Mouse (Mus musculus) monocyte, adult 5-6 weeks (primary cell): Measurements from ENCODE around the gene Pofut2. TPM values are rescaled to one million over a fixed set of nuclear protein-coding genes. Genes with fewer than 3 reads are reported as not detected.
A peak's percentile ranks its signal among the peaks of the same experiment; 100 is the strongest.

Source experiments
- ATAC-seq: fragments of 153-309, 156-312 bp; replicated peaks from 2 replicates; pipeline ENCODE4 v1.8.0; 2017; ENCODE audit warnings: mild to moderate bottlenecking; ENCODE audit not compliant: low TSS enrichment, insufficient number of reproducible peaks, severe bottlenecking, poor library complexity, low FRiP score
- total RNA-seq: library from RNA; stranded (forward); fragments of 200-1000, 200-491, 200-594 nt; gene quantifications from 3 replicates; pipeline ENCODE4 v1.2.3, GENCODE M21; 2017

Gene Pofut2
- 16.3 to 29.2 TPM (median 21.8 TPM) in 3 replicates for total RNA-seq

DNA sequence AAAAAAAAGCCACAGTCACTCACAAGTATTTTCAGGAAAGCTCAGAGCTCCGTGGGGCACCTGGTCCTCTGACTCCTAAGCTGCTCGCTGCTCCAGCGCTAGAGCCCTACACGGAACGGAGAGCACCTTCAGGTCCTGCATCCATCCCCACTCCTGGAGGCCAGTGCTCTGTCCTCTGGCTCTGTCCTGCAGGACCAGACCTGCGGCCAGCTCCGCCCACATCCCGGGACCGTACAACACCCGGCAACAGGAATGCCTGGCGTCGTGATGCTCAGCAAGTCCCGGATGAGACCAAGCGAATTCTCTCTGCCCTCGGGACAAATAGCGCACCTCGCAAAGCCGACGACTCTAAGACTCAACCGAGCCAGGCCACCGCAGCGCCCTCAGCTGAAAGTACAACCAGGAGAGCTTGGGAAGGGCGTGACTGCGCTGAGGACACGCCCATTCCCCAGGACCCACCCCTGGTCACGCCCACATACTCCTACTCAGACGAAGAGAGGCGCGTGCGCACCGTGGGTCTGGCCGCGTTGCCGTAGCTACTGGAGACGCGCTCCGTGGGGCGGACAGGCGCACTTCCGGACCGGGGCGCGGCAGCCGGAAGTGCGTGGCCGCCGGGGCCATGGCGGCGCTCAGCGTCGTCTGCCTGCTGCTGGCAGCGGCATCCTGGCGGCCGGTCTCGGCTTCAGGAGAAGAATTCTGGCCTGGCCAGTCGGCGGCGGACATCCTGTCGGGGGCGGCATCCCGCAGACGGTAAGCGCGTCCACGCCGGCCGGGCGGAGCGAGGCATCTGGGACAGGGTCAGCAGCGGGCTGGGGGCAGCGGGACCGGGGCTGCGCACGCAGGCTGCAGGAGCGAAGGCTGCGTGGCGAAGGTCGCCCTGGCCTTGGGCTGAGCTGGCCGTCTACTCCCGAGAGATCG lies at the start of gene Pofut2:
Pofut2 (plus strand) TSS at position 515 of the 918 bp plus-strand sequence.
- peak; percentile 96 for ATAC-seq

DNA sequence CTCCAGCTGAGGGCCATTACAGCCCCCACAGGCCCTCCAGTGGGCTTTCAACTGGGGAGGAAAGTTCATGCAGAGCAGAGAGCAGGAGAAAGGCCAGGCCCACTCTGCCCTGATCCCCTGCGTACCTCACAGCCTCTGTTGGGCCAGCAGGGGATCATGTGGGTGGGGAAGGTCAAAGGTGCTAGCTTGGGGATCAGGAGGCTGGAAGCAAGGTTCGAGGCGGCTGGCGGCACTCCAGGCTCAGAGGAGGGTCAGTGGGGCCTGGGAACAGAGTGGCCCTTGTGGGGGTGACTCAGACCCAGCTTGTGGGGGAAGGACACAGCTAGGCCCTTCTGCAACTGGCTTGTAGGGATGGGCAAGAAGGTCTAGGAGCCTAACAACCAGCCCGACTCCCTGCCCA lies 49.8 kb upstream of the Pofut2 start:
- no peak for ATAC-seq

DNA sequence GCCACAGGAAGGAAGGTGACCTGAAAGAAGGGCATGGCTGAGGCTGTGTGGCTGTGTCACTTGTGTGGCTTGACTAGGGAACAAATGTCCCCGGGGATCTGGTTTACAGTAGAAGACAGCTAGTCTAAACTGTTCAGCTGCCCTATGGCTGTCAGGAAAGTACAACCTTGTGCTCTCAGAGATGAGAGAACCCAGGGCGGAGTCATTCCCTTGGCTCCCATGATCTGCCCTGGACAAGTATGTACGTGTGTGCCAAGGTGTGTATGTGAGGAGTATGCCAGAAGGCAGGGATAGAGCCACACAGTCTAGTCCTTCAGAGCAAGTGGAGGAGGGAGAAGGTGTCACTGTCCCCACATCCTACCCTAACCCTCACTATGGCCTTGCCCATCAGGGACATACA lies 48.4 kb upstream of the Pofut2 start:
- no peak for ATAC-seq

DNA sequence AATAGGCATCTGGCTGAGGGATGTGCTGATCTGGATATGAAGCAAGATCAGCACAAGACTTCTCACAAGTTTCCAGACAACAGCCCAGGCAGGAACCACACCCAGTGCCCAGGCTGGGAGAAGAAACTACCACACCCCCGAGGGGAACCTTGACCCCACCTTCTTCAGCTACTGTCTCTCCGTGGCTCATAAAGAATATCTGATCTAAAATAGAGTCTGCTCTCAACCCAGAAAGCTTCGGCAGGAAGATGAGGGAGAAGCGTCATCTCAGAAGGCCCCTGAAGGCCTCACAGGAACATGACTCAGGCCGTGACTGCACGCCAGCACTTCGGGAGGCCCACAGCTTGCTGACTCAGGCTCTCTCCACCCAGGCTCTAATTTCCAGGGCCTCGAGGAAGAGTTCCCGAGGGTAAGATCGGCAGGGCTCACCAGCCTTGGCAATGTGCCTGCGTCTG lies 47.9 kb upstream of the Pofut2 start:
- no peak for ATAC-seq

DNA sequence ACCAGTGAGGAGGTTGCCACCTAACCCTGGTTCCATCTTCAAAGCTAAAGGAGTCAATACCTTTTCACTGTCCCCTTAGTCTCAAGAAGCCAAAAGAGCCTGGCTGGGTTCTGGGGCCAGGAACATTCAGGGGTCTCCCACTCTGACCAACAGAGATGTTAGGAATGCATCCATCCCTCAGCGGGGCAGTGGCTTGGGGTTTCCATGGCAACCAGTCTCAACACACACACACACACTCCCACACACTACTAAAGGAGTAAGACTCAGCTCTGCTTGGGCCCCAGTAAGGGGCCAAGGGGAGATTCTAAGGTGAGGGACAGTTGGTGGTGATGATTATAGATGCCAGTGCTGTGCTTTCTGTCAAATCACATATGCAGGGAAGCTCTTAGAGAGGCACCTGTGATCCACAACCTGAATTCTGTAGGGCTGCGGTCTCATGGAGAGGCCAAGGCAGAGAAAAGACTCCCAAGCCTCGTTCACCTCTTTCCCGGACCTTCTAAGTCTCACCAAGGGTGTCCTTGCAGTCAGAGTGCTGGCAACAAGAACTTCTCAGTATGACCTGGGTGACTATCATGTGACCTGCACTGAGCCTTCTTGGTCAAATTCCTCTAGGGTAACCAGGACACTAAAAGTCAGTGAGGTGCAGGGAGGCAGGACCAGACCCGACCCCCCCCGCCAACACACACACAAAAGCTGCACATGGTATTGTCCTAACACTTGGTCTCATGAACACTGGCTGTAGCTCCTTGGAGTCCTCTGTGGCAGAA lies 46.5 kb upstream of the Pofut2 start:
- no peak for ATAC-seq

DNA sequence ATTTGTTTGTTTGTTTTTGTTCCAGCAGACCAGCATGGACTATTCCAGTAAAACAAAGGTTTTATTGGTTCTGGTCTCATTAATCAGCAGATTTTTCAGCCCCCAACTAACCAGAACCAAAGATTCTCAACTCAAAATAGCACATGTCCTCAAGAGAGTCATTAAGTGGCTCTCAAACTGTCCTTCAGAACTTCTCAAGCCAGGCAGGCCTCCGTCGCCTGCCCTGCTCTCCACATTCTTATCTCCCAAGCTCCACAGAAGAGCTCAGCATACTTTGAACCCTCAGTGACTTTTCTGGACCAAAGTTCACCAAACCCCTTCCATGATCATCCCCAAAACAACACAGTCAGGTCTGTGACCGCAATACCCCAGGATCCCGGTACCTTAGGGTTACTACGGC lies 45.5 kb upstream of the Pofut2 start:
- no peak for ATAC-seq

DNA sequence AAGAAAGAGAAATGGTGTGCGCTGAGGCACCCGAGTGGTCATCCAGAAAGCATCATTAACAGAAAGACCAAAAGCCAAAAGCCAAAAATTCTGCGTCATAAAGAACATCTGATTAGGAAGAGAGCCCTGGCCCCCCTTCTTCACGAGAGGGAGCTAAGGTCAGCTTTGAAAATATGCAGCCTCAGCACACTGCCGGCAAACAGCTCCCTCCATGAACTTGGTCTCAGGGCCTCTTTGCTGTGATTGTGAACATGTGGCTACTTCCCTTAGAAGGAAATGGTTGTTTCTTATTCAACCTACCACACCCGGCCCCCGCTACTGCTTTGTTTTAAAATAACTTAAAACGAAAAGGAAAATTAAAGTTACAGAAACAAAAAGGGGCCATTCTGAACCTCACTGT lies 44.4 kb upstream of the Pofut2 start:
- ATAC-seq = no peak

DNA sequence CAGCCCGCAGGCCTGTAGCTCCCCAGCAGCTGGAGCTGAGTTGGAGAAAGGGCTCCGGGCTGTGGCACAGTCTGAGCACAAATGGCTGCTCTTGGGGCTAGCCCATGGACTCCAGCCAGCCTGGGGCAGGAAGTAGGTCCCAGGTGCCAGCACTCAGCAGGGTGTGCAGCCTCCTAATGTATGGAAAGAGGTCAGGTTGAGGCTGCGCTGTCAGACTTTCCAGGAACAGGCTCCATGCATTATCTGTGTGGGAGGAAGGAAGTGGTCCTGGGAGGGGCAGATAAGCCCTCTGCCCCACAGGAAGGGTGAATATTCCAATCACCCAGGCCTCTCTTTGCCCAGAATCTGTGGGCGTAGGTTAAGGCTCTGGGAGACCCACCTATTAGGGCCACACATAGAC lies 43.4 kb upstream of the Pofut2 start:
- ATAC-seq = no peak

DNA sequence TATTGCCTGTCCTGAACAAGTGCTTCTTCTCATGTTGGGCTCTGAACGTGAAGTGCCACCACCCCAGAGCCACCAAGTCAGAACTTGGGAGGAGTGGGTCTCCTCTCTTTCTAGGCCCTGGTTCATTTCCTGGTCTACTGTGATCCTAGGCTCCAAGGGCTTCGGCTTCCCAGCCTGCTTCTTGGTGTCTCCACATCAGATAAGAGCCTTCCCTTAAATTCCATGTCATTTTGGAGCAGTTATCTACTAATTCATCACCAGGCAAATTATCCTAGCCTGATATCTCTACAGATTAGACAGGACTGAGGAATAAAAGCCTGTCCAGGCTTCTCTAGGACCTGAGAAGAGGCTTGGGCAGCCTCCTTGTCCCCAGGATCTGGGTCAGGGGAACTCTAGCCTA lies 42.7 kb upstream of the Pofut2 start:
- ATAC-seq = no peak

DNA sequence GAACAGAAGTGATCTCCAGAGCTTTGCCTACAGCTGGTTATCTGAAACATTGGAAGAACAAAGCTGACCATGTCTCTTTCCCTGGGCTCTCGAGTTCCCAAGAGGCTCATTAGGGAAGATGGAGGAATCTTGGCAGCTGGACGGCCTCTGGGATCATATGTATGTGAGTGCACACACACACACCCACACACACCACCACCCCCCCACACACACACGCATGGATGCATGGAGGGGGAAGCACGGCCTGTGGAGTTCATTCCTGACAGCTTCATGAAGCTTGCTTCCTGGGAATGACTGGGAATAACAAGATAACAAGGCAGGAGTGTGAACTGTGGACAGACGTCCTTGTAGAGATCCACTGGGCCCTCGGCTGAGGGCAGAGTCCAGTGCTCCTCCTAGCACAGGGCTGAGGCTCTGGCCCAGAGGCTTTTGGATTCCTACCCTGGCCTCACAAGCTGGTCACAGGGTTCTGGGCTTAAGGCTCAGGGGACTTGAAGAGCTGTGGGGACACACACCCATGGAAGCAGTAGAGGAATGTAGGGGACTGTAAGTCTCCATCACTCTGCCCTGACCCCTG lies 41.8 kb upstream of the Pofut2 start:
- no peak for ATAC-seq

DNA sequence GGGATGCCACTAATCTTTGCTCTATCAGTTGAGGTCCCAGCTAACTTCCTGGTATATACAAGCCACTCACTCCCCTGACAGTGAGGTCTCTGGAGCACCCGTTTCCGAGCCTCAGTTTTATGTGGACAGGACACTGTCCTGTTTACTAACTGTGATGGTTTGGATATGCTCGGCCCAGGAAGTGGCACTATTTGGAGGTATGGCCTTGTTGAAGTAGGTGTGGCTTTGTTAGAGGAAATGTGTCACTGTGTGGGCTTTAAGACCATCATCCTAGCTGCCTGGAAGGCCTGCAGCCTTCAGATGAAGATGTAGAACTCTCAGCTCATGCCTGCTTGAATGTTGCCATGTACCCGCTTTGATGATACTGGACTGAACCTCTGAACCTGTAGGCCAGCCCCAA lies 41.0 kb upstream of the Pofut2 start:
- ATAC-seq = no peak

DNA sequence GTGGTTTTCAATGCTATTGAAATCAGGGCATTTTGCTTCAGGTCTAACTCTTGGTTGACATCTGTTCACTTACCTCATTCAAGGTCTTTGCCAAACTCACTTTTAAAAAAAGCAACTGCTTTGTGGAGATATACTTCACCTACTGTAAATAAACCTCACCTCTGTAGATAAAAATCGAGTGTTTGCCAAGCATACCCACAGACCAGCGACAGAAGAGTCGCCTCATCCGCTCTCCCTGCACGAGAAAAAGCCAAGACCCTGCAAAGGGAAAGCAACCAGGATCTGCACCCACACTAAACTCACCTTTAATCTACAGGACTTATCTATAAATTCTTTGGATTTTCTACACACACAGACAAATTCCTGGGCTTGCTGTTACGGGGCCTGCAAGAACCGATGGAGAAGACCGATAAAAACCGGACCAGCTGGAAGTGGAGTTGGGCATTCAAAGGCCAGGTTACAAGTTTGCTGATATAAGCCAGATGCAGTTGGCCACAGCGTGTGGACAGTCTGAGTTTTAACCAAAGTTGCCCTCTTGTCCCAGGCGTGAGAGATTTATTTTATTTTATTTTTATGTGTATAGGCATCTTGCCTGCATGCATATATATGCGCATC lies 39.5 kb upstream of the Pofut2 start:
- no peak for ATAC-seq

DNA sequence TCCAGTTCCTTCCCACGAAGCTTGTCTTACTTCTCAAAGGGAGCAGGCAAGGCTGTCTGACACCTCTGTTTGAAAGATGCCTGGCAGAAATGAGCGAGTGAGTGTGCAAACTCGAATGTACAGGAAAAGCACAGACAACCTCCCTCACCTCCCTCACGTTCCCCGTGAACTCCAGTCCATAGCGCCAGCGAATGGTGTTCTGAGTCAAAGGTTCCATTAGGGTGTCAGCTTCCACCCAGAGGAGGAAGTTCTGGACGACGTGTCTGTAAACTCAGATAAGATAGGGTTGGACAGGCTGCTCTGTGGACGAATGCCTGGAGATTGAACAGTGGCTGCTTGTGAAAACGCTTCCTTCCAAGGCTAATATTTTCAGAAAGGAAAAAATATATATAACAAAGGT lies 37.9 kb upstream of the Pofut2 start:
- ATAC-seq = no peak

DNA sequence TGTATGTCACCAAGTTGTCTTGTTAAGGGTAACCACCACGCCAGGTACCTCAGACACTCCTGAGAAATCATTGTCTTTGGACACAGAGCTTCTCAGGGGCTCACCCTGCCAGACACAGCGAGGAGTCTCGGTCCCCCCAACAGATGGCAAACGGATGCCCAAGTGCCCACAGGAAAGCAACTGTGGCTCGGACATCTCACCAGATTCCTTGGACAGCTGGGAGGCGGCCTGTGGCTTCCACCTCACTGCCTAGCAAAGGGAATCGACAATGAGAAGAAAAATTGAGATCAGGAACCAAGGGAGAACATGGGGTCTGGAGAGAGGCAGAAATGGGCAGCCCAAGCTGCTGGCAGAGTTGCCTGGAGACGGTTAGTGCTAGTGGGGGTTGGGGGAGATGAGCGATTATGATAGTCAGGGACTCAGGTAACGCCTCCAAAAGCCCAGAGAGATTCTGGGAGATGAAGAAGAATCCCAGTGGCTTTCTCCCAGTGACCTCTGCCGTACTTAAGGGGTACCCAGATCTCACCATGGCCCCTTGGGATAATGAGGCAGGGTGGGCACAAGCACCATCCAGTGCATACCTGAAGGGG lies 36.0 kb upstream of the Pofut2 start:
- ATAC-seq = no peak

DNA sequence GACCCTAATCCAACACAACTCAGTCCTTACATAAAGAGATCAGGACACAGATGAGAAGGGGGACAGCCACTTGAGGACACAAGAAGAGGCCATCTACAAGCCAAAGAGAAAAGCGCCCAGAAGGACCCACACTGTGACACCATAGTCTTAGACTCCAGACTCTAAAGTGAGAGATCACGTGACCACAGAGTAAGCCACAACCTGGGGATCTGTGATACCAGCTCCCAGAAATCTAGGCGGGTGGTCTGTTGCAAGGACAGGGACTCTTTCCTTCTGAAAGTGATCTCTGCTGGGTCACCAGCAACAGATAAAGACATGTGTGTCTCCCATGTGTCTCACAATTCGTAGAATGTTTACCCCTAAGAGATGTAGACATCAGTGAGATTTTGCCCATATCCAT lies 34.6 kb upstream of the Pofut2 start:
- ATAC-seq = no peak

DNA sequence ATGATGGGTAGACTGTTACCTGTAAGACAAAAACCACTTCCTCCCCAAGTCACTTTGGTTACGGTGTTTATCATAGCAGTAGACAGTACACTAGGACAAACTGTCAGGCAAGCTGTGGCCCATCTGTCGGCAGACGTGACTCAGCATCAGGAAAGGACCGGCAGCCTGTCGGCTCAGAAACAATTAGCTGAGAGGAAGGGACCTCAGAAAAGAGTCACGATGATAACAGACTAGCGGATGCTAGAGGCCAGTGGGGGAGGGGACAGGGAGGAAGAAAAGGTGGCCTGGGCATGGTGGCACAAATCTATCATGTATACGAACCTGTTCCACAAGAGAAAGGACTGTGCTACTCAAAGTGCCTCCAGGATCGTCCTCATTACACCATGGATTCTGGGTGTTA lies 33.6 kb upstream of the Pofut2 start:
- ATAC-seq = no peak

DNA sequence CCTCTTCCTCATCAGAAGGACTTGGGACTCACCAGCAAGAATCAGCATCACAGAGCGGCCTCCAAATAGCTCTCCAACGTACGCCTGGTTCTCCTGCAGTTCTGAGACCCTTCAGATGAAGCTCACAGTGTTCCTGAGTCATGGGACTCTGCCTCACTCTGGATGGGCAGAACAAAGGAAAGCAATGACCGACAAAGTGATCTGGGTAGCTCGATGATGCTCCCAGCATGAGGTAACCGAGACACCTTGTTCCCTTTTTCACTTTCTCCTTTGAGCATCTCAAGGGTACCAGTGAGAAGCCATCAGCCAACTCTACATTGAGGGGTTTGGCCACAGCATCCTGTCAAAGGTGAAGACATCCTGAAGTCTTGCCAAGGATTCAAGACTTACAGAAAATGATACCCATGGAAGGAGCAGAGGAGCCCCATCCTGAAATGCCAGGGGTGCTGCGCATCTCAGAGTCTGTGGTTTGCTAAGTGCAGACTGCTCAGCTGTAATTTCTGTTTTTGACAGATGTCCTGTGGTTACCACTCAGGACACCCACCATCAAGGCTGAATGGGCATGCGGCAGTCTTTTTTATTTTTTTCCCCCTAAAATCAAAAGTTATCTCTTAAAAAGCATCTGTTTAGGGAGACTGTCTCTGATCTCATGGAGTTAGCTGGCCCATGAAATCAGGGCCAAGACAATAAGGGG lies 32.9 kb upstream of the Pofut2 start:
- no peak for ATAC-seq

DNA sequence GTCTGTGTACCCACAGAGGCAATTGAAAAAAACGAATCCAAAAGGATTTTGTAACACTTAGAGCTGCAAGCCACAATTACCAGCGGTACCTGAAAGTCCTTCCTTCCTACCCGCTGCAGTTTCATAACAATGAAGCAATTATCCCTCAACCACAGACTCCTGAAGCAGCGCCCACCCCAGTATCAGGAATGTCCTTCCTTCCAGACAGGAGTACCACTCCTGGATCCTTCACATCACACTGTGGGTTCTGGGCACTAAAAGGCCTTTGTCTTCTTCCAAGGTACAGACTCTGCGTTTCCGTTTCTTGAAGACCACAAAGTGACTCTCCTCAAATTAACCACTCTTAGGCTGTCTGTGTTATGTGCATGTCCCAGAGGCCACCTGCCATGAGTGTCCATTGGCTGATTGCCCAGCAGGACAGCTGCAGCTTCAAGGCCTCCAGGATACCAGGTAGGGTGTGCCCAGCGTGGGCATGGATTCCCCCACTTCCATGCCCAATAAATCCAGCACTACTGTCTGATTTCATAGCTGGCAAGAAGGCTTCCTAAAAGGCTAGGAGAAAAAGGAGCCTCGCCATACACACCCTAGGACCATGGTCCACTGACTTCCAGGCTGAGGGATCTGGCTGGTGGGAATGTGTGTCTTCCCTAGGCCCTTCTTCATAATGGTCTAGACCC lies 32.2 kb upstream of the Pofut2 start:
- no peak for ATAC-seq
